Mouse (Mus musculus) urinary bladder, adult 18-20 months (tissue): Measurements from ENCODE around the gene Pld4.

ENCODE experiments used
- DNase-seq, 2 experiments: peaks; one replicate each; pipeline ENCODE4 v3.0.0; 2022; ENCODE audit warnings: low spot score in 2 of 2, mixed read lengths in 2 of 2

Pld4 gene

GRCm38 (mm10) chr12:112737761-112738160 lies 22.7 kb upstream of the Pld4 start:
- no peak for DNase-seq

GRCm38 (mm10) chr12:112738281-112739022 lies 22.0 kb upstream of the Pld4 start:
- DNase-seq, result no peak

- DNase-seq, result no peak
These were observed 21.4 kb upstream of the Pld4 start for GRCm38 (mm10) chr12:112739023-112739568.

GRCm38 (mm10) chr12:112742768-112743167 lies 17.7 kb upstream of the Pld4 start:
- no peak for DNase-seq

GRCm38 (mm10) chr12:112743168-112743975 lies 17.1 kb upstream of the Pld4 start:
- peak; percentile 67 to 76 for DNase-seq

- DNase-seq, result no peak
These were observed 16.2 kb upstream of the Pld4 start for GRCm38 (mm10) chr12:112744211-112744610.

GRCm38 (mm10) chr12:112744891-112745580 lies 15.4 kb upstream of the Pld4 start:
- DNase-seq, result no peak

GRCm38 (mm10) chr12:112745716-112746115 lies 14.7 kb upstream of the Pld4 start:
- DNase-seq, result no peak

GRCm38 (mm10) chr12:112746461-112746807 lies 14.0 kb upstream of the Pld4 start:
- no peak for DNase-seq

- DNase-seq, result peak in 1 of 2 experiments; percentile 47
These were observed 13.4 kb upstream of the Pld4 start for GRCm38 (mm10) chr12:112746808-112747605.

GRCm38 (mm10) chr12:112747606-112747970 lies 12.9 kb upstream of the Pld4 start:
- no peak for DNase-seq

- no peak for DNase-seq
These were observed 9.5 kb upstream of the Pld4 start for GRCm38 (mm10) chr12:112750976-112751375.

GRCm38 (mm10) chr12:112752399-112752798 lies 8.1 kb upstream of the Pld4 start:
- no peak for DNase-seq

GRCm38 (mm10) chr12:112755900-112756299 lies 4.6 kb upstream of the Pld4 start:
- DNase-seq, result no peak

- no peak for DNase-seq
These were observed 2.6 kb upstream of the Pld4 start for GRCm38 (mm10) chr12:112757896-112758295.

- no peak for DNase-seq
These were observed 984 bp upstream of the Pld4 start for GRCm38 (mm10) chr12:112759471-112759870.

- DNase-seq, result no peak
These were observed 956 bp downstream of the Pld4 start for GRCm38 (mm10) chr12:112761411-112761810.

GRCm38 (mm10) chr12:112762018-112762417 lies 1.6 kb downstream of the Pld4 start:
- no peak for DNase-seq

GRCm38 (mm10) chr12:112763176-112763575 lies 2.7 kb downstream of the Pld4 start:
- no peak for DNase-seq

- no peak for DNase-seq
These were observed 3.7 kb downstream of the Pld4 start for GRCm38 (mm10) chr12:112764141-112764540.

GRCm38 (mm10) chr12:112764991-112765390 lies 4.5 kb downstream of the Pld4 start:
- DNase-seq, result no peak
